Mouse (Mus musculus) B cell, adult 2 months (primary cell): Measurements from ENCODE around the gene Obsl1.
A peak's percentile ranks its signal among the peaks of the same experiment; 100 is the strongest.

Experiments
- DNase-seq, 2 experiments: peaks; one replicate each; pipeline ENCODE4 v3.0.0; 2022

Gene Obsl1

GRCm38 (mm10) chr1:75480735-75481134 lies 25.5 kb downstream of the Obsl1 start:
- DNase-seq, result no peak

GRCm38 (mm10) chr1:75480036-75480435 lies 26.2 kb downstream of the Obsl1 start:
- no peak for DNase-seq

GRCm38 (mm10) chr1:75479635-75479989 lies 26.6 kb downstream of the Obsl1 start:
- no peak for DNase-seq

- DNase-seq, result peak; percentile 97 to 98
Measured at GRCm38 (mm10) chr1:75478916-75479634, 27.2 kb downstream of the Obsl1 start, which contains the start of the genes Chpf and Tmem198. Gene Chpf (minus strand): TSS chr1:75479307. Gene Tmem198 (plus strand): TSS chr1:75479532.

- DNase-seq, result no peak
Measured at GRCm38 (mm10) chr1:75478497-75478896, 27.8 kb downstream of the Obsl1 start.

- peak in 1 of 2 experiments; percentile 29 for DNase-seq
Measured at GRCm38 (mm10) chr1:75477966-75478290, 28.3 kb downstream of the Obsl1 start.

- DNase-seq, result peak; percentile 88 to 91
Measured at GRCm38 (mm10) chr1:75477264-75477965, 28.8 kb downstream of the Obsl1 start.

GRCm38 (mm10) chr1:75476441-75476840 lies 29.8 kb downstream of the Obsl1 start:
- no peak for DNase-seq

- DNase-seq, result no peak
Measured at GRCm38 (mm10) chr1:75469287-75469825, 36.9 kb downstream of the Obsl1 start.

GRCm38 (mm10) chr1:75467215-75467927 lies 38.9 kb downstream of the Obsl1 start:
- DNase-seq, result peak; percentile 80

GRCm38 (mm10) chr1:75463652-75464204 lies 42.5 kb downstream of the Obsl1 start:
- no peak for DNase-seq

- DNase-seq, result no peak
Measured at GRCm38 (mm10) chr1:75462636-75463035, 43.6 kb downstream of the Obsl1 start.

GRCm38 (mm10) chr1:75460297-75460696 lies 46.0 kb downstream of the Obsl1 start:
- no peak for DNase-seq

- no peak for DNase-seq
Measured at GRCm38 (mm10) chr1:75458789-75459684, 47.2 kb downstream of the Obsl1 start.

- DNase-seq, result peak in 1 of 2 experiments; percentile 13
Measured at GRCm38 (mm10) chr1:75458025-75458788, 48.0 kb downstream of the Obsl1 start.

GRCm38 (mm10) chr1:75457710-75458024 lies 48.6 kb downstream of the Obsl1 start:
- no peak for DNase-seq

- DNase-seq, result peak; percentile 48 to 50
Measured at GRCm38 (mm10) chr1:75456746-75457564, 49.3 kb downstream of the Obsl1 start.

GRCm38 (mm10) chr1:75455948-75456347 lies 50.3 kb downstream of the Obsl1 start:
- DNase-seq, result no peak

GRCm38 (mm10) chr1:75455433-75455832 lies 50.8 kb downstream of the Obsl1 start:
- no peak for DNase-seq

- DNase-seq, result no peak
Measured at GRCm38 (mm10) chr1:75451900-75452299, 54.4 kb downstream of the Obsl1 start.
